Mouse (Mus musculus) Patski (cell line): ENCODE measurements around the gene Adamtsl3. TPM values are rescaled to one million over a fixed set of nuclear protein-coding genes. Genes with fewer than 3 reads are reported as not detected.
A peak's percentile ranks its signal among the peaks of the same experiment; 100 is the strongest.

ENCODE experiments used
- ATAC-seq: fragments of 100-300 bp; one replicate; pipeline ENCODE4 v1.8.0; 2021
- CTCF ChIA-PET: fragments of 350-600 bp; sonication (Branson Sonifier 250); formaldehyde crosslinking; loops from one replicate; lab custom pipeline; 2022; ENCODE audit warnings: inconsistent platforms; lab: Charles Lee
- POLR2A ChIA-PET: fragments of 350-600 bp; sonication (Branson Sonifier 250); formaldehyde crosslinking; loops from one replicate; lab custom pipeline; 2022; ENCODE audit warnings: antibody characterized with exemption, inconsistent platforms; lab: Charles Lee
- DNase-seq: peaks from one replicate; pipeline ENCODE4 v3.0.0-alpha.2; 2011; ENCODE audit warnings: low read depth, low spot score
- H3K27me3 ChIP-seq: fragments of 371-371 bp; one replicate; pipeline ENCODE4 v1.5.1; 2021
- CTCF ChIP-seq: fragments of 100-300 bp; IDR thresholded peaks from one replicate; pipeline ENCODE4 v1.5.1; 2021
- in situ Hi-C: fragments of 300-500 bp; cut with MboI; formaldehyde crosslinking; loops from 3 replicates; pipeline ENCODE4 v1.11.1; 2018; ENCODE audit warnings: low pct_unique_long_range_greater_than_20kb, mixed read lengths
- polyA plus RNA-seq: library from polyadenylated mRNA; unstranded; gene quantifications from one replicate; pipeline ENCODE4 v1.2.3, GENCODE M21; 2021

Gene Adamtsl3
- polyA plus RNA-seq, 1 experiment from 2014 or later: 4.4 TPM

- no peaks in the 10 kb centered on the region for H3K27me3 ChIP-seq
- ChIA-PET CTCF (no interaction called here), POLR2A (no interaction called here)
- ATAC-seq (no peak), DNase-seq (no peak)
- in situ Hi-C loops: loop anchor here (10.0 kb wide), 1 partner anchor 167 kb away; the partner anchor contains the start of gene Adamtsl3
- TF ChIP-seq CTCF: no peak
These were observed 165.8 kb downstream of the Adamtsl3 start for GRCm38 (mm10) chr7:82501306-82501705.

GRCm38 (mm10) chr7:82502511-82502910 is 167.0 kb downstream of the Adamtsl3 start:
- in situ Hi-C loops: loop anchor here (10.0 kb wide), 1 partner anchor 168 kb away; the partner anchor contains the start of gene Adamtsl3
- H3K27me3 ChIP-seq: no peaks in the 10 kb centered on the region
- POLR2A ChIA-PET: interaction anchor here (0.6 to 0.8 kb wide), 2 partner anchors 20 to 77 kb away, joined by 3 read pairs; no protein-coding TSS in a partner anchor
- no peak for ATAC-seq
- CTCF ChIA-PET: interaction anchor here (0.9 to 2.3 kb wide), 4 partner anchors 9 to 65 kb away, joined by 3 to 7 read pairs (median 4); no protein-coding TSS in a partner anchor
- TF ChIP-seq CTCF: no peak
- DNase-seq: no peak

GRCm38 (mm10) chr7:82504101-82504500 is 168.6 kb downstream of the Adamtsl3 start:
- POLR2A ChIA-PET: no interaction called here

GRCm38 (mm10) chr7:82530583-82530982 is 195.1 kb downstream of the Adamtsl3 start:
- DNase-seq (no peak), ATAC-seq (no peak)
- ChIA-PET POLR2A (no interaction called here), CTCF (interaction anchor here (0.6 kb wide), 1 partner anchor 12 kb away, joined by 3 read pairs; no protein-coding TSS in a partner anchor)
- no peaks in the 10 kb centered on the region for H3K27me3 ChIP-seq
- no peak for TF ChIP-seq CTCF
- in situ Hi-C loops: no loop called here

More at GRCm38 (mm10) chr7:82504101-82504500, 168.6 kb downstream of the Adamtsl3 start:
- peak; percentile 44 for ATAC-seq
- H3K27me3 ChIP-seq: no peaks in the 10 kb centered on the region
- peak; percentile 34 for DNase-seq
- peak; percentile 83 for TF ChIP-seq CTCF
- in situ Hi-C loops: loop anchor here (10.0 kb wide), 1 partner anchor 169 kb away; the partner anchor contains the start of gene Adamtsl3
- CTCF ChIA-PET: interaction anchor here (0.6 to 2.3 kb wide), 13 partner anchors 9 to 1046 kb away, joined by 3 to 9 read pairs (median 4); no protein-coding TSS in a partner anchor

GRCm38 (mm10) chr7:82531376-82531775 is 195.9 kb downstream of the Adamtsl3 start:
- ATAC-seq: no peak
- no peak for DNase-seq
- H3K27me3 ChIP-seq: no peaks in the 10 kb centered on the region
- CTCF ChIA-PET: interaction anchor here (1.0 kb wide), 1 partner anchor 17 kb away, joined by 3 read pairs; no protein-coding TSS in a partner anchor
- in situ Hi-C loops: no loop called here
- POLR2A ChIA-PET: no interaction called here
- TF ChIP-seq CTCF: no peak

- peak; percentile 52 for TF ChIP-seq CTCF
- ChIA-PET POLR2A (no interaction called here), CTCF (interaction anchor here (1.1 kb wide), 1 partner anchor 12 kb away, joined by 3 read pairs; no protein-coding TSS in a partner anchor)
- in situ Hi-C loops: no loop called here
- ATAC-seq: no peak
- H3K27me3 ChIP-seq: no peaks in the 10 kb centered on the region
- no peak for DNase-seq
These were observed 197.7 kb downstream of the Adamtsl3 start for GRCm38 (mm10) chr7:82533188-82533587.

GRCm38 (mm10) chr7:82533747-82534504 is 198.4 kb downstream of the Adamtsl3 start:
- peak; percentile 44 for ATAC-seq

GRCm38 (mm10) chr7:82544390-82544919 is 209.0 kb downstream of the Adamtsl3 start:
- no peaks in the 10 kb centered on the region for H3K27me3 ChIP-seq
- ATAC-seq (no peak), DNase-seq (peak; percentile 48)
- CTCF ChIA-PET: no interaction called here
- in situ Hi-C loops: no loop called here
- POLR2A ChIA-PET: no interaction called here
- TF ChIP-seq CTCF: no peak

More at GRCm38 (mm10) chr7:82533747-82534504, 198.4 kb downstream of the Adamtsl3 start:
- ChIA-PET CTCF (interaction anchor here (0.6 kb wide), 1 partner anchor 31 kb away, joined by 3 read pairs; no protein-coding TSS in a partner anchor), POLR2A (no interaction called here)
- H3K27me3 ChIP-seq: no peaks in the 10 kb centered on the region
- peak; percentile 55 for DNase-seq
- no peak for TF ChIP-seq CTCF
- in situ Hi-C loops: no loop called here

- H3K27me3 ChIP-seq: no peaks in the 10 kb centered on the region
- ATAC-seq (no peak), DNase-seq (no peak)
- ChIA-PET CTCF (interaction anchor here (1.5 kb wide), 1 partner anchor 10 kb away, joined by 4 read pairs; no protein-coding TSS in a partner anchor), POLR2A (interaction anchor here (0.6 kb wide), 1 partner anchor 9 kb away, joined by 3 read pairs; no protein-coding TSS in a partner anchor)
- TF ChIP-seq CTCF: no peak
- in situ Hi-C loops: no loop called here
These were observed 216.5 kb downstream of the Adamtsl3 start for GRCm38 (mm10) chr7:82552005-82552404.

GRCm38 (mm10) chr7:82555803-82556202 is 220.3 kb downstream of the Adamtsl3 start:
- ATAC-seq (no peak), DNase-seq (no peak)
- ChIA-PET CTCF (no interaction called here), POLR2A (no interaction called here)
- in situ Hi-C loops: no loop called here
- no peak for TF ChIP-seq CTCF
- H3K27me3 ChIP-seq: no peaks in the 10 kb centered on the region
